Mouse (Mus musculus) c-Kit-negative CD71-positive TER-119-positive erythroid progenitor cells, embryonic 14.5 days (primary cell): ENCODE results near the gene Mkrn2.
"Not testable (repeated sequence)": the region's sequence is repeated elsewhere in the genome, so short reads cannot be mapped to it uniquely, and the experiment has no call there.

Source experiments
- DNase-seq: peaks from one replicate; pipeline ENCODE4 v3.0.0-alpha.2; 2013; ENCODE audit warnings: low read depth, low spot score

Gene Mkrn2

DNA sequence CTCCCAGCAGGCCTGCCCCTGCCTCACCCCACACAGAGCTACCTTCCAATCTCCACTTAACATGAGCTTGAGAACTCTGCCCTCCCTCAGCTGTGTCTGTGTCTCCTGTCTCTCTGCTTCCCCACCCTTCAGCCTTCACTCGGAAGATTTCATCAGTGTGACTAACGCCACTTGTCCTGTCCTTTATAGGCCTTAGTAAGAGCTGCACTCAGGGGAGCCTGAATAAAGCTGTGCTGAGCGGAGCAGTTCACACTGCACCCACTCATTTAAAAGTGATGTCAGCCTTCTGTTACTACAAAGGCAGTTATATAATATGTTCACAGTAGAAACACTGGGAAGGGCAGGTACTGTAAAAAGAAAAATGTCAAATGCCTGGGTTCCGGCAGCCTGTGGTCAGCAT is 5.7 kb downstream of the Mkrn2 start:
- no peak for DNase-seq

DNA sequence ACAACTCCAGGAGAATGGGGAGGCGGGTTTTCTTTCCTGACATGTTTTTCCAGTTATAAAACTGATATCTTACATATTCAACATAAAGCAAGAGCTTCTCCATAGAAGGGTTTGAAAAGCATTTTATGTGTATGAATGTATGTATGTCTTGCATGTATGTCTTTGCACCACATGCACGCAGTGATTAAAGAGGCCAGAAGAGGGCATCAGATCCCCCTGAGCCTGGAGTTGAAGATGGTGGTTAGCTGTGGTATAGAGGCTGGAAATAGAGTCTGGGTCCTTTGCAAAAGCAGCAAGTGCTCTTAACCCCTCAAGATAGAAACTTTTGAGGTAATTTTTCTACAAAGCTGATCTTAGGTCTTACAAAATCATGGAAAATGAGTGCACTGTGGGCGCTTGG is 7.4 kb downstream of the Mkrn2 start:
- DNase-seq, result no peak

- DNase-seq, result no peak
Measured at GRCm38 (mm10) chr6:115610301-115610700, 8.6 kb downstream of the Mkrn2 start.

- no peak for DNase-seq
Measured at GRCm38 (mm10) chr6:115613793-115614192, 12.1 kb downstream of the Mkrn2 start.

GRCm38 (mm10) chr6:115615983-115616382 is 14.3 kb downstream of the Mkrn2 start:
- no peak for DNase-seq

GRCm38 (mm10) chr6:115619818-115620217 is 18.1 kb downstream of the Mkrn2 start:
- no peak for DNase-seq

DNA sequence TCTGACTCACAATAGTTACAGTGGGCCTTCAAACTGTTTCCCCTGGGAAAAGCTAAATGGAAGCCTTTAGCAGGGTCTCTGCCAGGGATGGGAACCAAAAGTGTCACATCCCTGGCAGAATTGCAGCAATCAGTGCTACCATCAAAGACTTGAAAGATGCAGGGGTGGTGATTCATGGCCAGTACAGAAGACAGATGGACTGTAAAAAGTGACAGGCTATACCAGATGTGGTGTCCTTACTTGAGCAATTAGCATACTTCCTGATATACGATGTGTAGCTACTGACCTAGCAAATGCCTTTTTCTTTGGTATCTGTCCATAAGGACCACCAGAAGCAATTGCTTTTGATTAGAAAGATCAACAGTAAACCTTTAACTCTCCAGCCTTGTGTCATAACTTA is 19.2 kb downstream of the Mkrn2 start:
- DNase-seq, result no peak

DNA sequence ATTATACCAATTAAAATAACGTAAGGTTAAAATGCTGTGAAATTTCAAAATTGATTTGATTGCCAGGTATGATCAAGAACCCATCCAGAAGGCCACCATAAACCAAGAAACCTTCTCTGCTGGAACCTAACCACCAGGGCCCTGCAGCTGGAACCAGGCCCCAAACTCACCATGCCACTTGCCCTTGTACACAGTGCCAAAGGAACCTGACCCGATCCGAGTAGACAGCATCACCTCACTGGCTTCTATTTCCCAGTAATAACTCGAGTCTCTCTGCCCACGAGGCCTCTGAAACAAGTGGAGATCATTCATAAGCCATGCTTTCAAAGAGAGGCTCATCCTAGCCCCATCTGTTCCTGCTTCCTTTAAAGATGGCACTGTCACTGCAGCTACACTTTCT is 24.4 kb downstream of the Mkrn2 start:
- DNase-seq, result no peak

DNA sequence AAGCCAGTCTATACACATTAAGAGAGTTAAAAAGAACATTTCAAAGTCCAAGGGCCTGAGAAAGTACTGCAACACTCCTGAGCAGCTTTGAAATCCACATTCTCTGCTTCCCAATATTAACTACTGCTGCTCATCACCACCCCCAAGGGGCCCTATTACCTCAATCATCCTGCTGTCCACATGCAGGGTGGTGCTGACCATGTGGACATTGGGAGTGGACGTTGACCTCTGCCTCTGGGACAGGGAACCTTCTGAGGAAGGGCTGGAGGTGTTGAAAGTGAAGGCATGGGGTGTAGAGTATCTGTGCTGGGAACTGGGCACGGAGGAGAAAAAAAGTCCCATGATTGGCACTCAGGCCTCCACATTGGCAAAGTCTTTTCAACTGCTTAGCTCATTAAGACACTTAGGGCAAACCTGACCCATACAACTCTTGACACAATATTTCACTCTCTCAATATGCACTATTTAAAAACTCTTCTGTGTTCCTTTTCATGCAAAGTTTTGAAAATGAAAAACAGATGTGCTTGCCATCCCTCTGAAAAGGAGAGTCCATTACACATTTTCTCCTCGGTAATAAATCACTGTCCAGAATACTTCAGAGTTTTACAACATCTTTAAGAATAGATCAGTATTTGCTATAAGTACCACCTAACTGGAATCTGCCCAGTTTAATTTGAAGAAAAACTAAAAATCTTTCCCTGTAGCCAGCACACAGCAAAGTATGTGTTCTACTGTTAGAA is 29.5 kb downstream of the Mkrn2 start:
- no peak for DNase-seq

- no peak for DNase-seq
Measured at GRCm38 (mm10) chr6:115634015-115634414, 32.3 kb downstream of the Mkrn2 start.

DNA sequence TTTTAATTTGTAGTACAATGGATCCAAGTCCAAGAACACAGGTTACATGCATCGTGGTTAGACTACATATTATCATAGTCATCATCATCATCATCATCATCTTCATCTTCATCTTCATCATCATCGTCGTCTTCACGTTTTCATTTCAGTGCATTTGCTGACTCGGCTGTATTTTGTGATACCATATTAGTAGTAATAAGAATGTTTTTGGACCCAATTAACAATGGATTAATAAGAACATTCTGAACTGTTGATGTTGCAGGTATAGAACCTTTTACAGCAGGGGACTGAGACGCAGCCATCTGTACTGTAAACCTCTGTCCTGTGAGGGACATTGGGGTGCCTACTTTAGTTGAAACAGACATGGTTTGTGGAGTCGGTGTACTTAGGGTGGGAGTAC is 36.5 kb downstream of the Mkrn2 start:
- not testable (repeated sequence) for DNase-seq

- DNase-seq, result no peak
Measured at GRCm38 (mm10) chr6:115643315-115643714, 41.6 kb downstream of the Mkrn2 start.

- DNase-seq, result no peak
Measured at GRCm38 (mm10) chr6:115649792-115650365, 48.2 kb downstream of the Mkrn2 start.

DNA sequence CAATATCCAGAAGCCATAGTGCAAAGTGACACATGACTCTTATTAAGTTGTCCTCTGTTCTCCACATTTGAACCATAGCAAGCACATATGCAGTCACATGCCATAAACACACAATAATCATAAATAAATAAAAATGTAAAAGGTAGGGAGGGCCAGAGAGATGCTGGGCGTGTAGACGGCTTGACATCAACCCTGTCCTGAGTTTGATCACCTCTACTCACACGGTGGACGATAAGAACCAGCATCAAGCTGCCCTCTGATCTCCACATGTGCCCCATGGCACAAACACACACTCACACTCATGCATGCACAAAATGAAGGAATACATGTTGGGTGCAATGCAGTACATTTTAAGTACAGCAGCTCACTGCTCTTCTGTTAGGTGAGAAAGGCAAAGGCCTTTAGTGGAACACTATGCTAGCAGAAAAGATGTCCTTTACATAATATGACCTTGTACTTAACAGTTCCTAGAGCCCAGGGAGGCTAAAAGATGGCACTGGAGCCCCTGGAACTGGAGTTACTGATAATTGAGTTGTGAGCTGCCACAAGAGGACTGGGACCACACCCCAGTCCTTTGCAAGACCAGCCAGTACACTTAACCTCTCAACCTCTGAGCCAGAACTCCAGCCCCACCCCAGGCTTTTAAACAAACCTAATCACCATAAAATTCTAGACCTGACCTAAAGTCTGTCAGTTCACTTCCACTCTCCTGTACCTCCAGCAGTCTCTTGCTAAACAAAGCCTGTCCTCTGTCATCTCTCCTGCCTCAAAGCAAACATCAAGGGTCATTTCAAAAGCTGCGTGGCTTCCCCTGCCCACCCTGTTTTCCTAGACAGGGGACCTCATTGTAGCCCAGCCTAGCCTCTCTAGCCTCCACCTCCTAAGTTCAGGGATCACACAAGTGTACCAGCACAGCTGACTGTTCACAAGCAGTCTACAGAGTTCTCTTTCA is 49.0 kb downstream of the Mkrn2 start:
- DNase-seq, result peak; percentile 27

DNA sequence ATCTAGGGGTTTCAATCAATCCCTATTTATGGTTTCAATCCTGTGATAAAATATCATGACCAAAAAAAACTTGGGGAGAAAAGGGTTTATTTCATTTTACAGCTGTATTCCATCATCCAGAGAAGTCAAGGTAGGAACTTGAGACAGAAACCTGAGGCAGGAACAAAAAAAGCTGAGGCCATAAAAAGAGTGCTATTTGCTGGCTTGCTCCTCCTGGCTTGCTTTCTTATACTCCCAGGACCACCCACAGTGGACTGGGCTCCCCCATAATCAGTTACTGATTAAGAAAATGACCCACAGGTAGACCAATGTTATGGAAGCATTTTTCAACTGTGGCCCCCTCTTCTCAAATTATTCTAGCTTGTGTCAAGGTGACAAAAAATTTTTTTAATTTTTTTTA is 50.0 kb downstream of the Mkrn2 start:
- no peak for DNase-seq

DNA sequence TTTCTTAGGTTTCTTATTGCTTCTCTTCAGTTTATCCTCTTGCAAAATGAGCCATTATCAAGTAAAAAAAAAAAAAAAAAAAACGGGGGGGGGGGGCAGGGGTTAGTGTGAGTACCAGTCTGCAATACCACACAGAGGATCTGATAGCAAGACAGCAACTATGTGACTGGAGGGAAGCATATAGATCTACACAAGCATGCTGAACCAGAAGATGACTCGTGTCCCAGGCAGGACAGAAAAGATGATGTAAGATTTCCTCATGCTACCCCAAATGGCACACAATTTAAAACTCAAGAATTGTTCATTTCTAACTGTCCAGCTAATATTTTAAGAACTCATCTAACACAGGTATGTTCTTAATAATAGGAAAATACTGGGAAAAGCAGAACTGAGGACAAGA is 52.2 kb downstream of the Mkrn2 start:
- DNase-seq, result no peak

DNA sequence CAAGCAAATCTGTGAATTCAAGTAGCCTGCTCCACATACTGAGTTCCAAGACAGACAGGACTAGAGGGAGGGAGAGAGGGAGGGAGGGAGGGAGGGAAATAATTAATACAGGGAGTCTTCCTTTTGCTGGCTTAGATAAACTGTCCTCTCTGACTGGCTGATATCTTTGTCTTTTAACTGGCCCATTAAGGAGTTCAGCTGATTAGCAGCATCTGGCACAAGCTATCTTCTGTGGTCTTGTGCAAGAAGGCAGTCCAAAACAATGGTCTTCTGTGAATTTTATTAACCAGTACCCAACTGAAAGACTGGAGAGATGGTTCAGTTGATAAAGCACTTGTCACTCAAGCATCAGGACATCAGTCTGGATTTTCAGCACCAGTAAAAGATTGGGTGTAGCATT is 57.1 kb downstream of the Mkrn2 start:
- DNase-seq, result no peak

DNA sequence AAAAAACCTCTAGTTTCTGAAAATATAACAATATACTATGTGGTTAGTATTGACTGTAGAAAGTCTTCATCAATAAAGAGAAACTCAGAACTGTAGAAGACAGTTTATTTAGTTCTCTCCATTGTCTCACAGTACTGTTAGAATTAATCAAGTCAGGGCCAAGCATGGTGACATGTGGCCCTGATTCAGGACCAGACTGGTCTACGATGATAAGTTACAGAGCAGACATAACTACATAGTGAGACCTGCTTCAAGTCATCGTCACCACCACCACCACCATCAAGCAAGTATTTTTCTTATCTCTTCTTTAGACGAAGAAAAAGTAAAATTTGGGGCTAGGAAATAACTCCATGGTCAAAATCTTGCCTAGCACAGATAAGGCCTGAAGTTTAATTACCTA is 62.6 kb downstream of the Mkrn2 start:
- no peak for DNase-seq

GRCm38 (mm10) chr6:115666641-115667040 is 64.9 kb downstream of the Mkrn2 start:
- no peak for DNase-seq
